Mouse (Mus musculus): ENCODE results near the gene Serpina3j.
"Not testable (repeated sequence)": the region's sequence is repeated elsewhere in the genome, so short reads cannot be mapped to it uniquely, and the experiment has no call there.

Serpina3j gene

GRCm38 (mm10) chr12:104314253-104314652 is at the start of gene Serpina3j:
Gene Serpina3j (plus strand): TSS chr12:104314553.
- no peak for DNase-seq (ENCODE audit: low spot score)

GRCm38 (mm10) chr12:104266374-104266773 is 48.0 kb upstream of the Serpina3j start:
- no peak for DNase-seq (ENCODE audit: low spot score)

- DNase-seq (ENCODE audit: low spot score): no peak
Measured at GRCm38 (mm10) chr12:104278216-104279055, 35.9 kb upstream of the Serpina3j start.

- no peak for DNase-seq (ENCODE audit: low spot score)
Measured at GRCm38 (mm10) chr12:104279056-104279435, 35.3 kb upstream of the Serpina3j start.

- DNase-seq (ENCODE audit: low spot score): no peak
Measured at GRCm38 (mm10) chr12:104283380-104283779, 31.0 kb upstream of the Serpina3j start.

GRCm38 (mm10) chr12:104288336-104288735 is 26.0 kb upstream of the Serpina3j start:
- no peak for DNase-seq (ENCODE audit: low spot score)

- no peak for DNase-seq (ENCODE audit: low spot score)
Measured at GRCm38 (mm10) chr12:104289872-104290271, 24.5 kb upstream of the Serpina3j start.

GRCm38 (mm10) chr12:104293963-104294362 is 20.4 kb upstream of the Serpina3j start:
- DNase-seq (ENCODE audit: low spot score): no peak

- DNase-seq (ENCODE audit: low spot score): no peak
Measured at GRCm38 (mm10) chr12:104298049-104298448, 16.3 kb upstream of the Serpina3j start.

- DNase-seq (ENCODE audit: low spot score): no peak
Measured at GRCm38 (mm10) chr12:104305991-104306390, 8.4 kb upstream of the Serpina3j start.

GRCm38 (mm10) chr12:104322454-104322853 is 8.1 kb downstream of the Serpina3j start:
- DNase-seq (ENCODE audit: low spot score): no peak

GRCm38 (mm10) chr12:104331701-104332100 is 17.3 kb downstream of the Serpina3j start:
- no peak for DNase-seq (ENCODE audit: low spot score)

GRCm38 (mm10) chr12:104336873-104337272 is 22.5 kb downstream of the Serpina3j start:
- not testable (repeated sequence) for DNase-seq (ENCODE audit: low spot score)

GRCm38 (mm10) chr12:104338226-104338625 is 23.9 kb downstream of the Serpina3j start, which contains the start of the genes Serpina3k and Serpina3m:
Gene Serpina3k (plus strand): TSS chr12:104338486.
Gene Serpina3m (plus strand): TSS chr12:104338486.
- DNase-seq (ENCODE audit: low spot score): not testable (repeated sequence)

- DNase-seq (ENCODE audit: low spot score): no peak
Measured at GRCm38 (mm10) chr12:104338705-104339104, 24.4 kb downstream of the Serpina3j start.

- not testable (repeated sequence) for DNase-seq (ENCODE audit: low spot score)
Measured at GRCm38 (mm10) chr12:104342489-104342888, 28.1 kb downstream of the Serpina3j start.

- DNase-seq (ENCODE audit: low spot score): no peak
Measured at GRCm38 (mm10) chr12:104345181-104345580, 30.8 kb downstream of the Serpina3j start.

GRCm38 (mm10) chr12:104345707-104346106 is 31.4 kb downstream of the Serpina3j start:
- DNase-seq (ENCODE audit: low spot score): no peak

GRCm38 (mm10) chr12:104347091-104347490 is 32.7 kb downstream of the Serpina3j start:
- no peak for DNase-seq (ENCODE audit: low spot score)

- DNase-seq (ENCODE audit: low spot score): peak; percentile 4
Measured at GRCm38 (mm10) chr12:104351812-104352211, 37.5 kb downstream of the Serpina3j start.

GRCm38 (mm10) chr12:104356006-104356405 is 41.7 kb downstream of the Serpina3j start:
- no peak for DNase-seq (ENCODE audit: low spot score)

GRCm38 (mm10) chr12:104369986-104370385 is 55.6 kb downstream of the Serpina3j start:
- no peak for DNase-seq (ENCODE audit: low spot score)
